Mouse (Mus musculus): ENCODE measurements at regions not wholly inside any gene's neighbourhood (a gene's known extent, or its start where the extent isn't known, plus 50 kb on each side); places are given as distances from the start of the nearest gene placed in this dataset.

GRCm38 (mm10) chr3:137057225-137057910 is 283.5 kb upstream of the Emcn start:
- H3K27ac ChIP-seq (replicated peaks): peak overlapping the region; percentile 71
- no peaks in the 10 kb centered on the region for H3K36me3 ChIP-seq
- peaks cover 14% of the 10 kb centered on the region for H3K4me1 ChIP-seq (replicated peaks)
- no peak overlapping the region for H3K9ac ChIP-seq
- no peaks in the 10 kb centered on the region for H3K9me3 ChIP-seq
- H3K27me3 ChIP-seq: no peaks in the 10 kb centered on the region
- peak overlapping the region; percentile 30 for H3K4me2 ChIP-seq
- ATAC-seq (ENCODE audit: low FRiP score, low read depth): peak; percentile 95
- H3K4me3 ChIP-seq: no peak overlapping the region
- 19% methylated on average over 6 of the region's 6 CpGs for WGBS

GRCm38 (mm10) chr3:137057911-137058260 is 283.0 kb upstream of the Emcn start:
- peaks cover 14% of the 10 kb centered on the region for H3K4me1 ChIP-seq (replicated peaks)
- ATAC-seq (ENCODE audit: low FRiP score, low read depth): no peak
- no peaks in the 10 kb centered on the region for H3K9me3 ChIP-seq
- H3K9ac ChIP-seq: no peak overlapping the region
- no peak overlapping the region for H3K4me3 ChIP-seq
- peak overlapping the region; percentile 71 for H3K27ac ChIP-seq (replicated peaks)
- no peaks in the 10 kb centered on the region for H3K27me3 ChIP-seq
- H3K36me3 ChIP-seq: no peaks in the 10 kb centered on the region
- no peak overlapping the region for H3K4me2 ChIP-seq
- 73% methylated on average over 4 of the region's 4 CpGs for WGBS

GRCm38 (mm10) chr3:137062067-137062466 is 278.8 kb upstream of the Emcn start:
- 83% methylated on average over 2 of the region's 2 CpGs for WGBS
- Histone ChIP-seq H3K4me2 (no peak overlapping the region), H3K9ac (no peak overlapping the region), H3K4me3 (no peak overlapping the region), H3K36me3 (no peaks in the 10 kb centered on the region), H3K4me1 (replicated peaks) (peaks cover 8% of the 10 kb centered on the region), H3K9me3 (no peaks in the 10 kb centered on the region), H3K27me3 (no peaks in the 10 kb centered on the region), H3K27ac (replicated peaks) (no peak overlapping the region)
- no peak for ATAC-seq (ENCODE audit: low FRiP score, low read depth)

GRCm38 (mm10) chr3:137067336-137067735 is 273.5 kb upstream of the Emcn start:
- Histone ChIP-seq H3K4me1 (replicated peaks) (no peaks in the 10 kb centered on the region), H3K4me3 (no peak overlapping the region), H3K9me3 (no peaks in the 10 kb centered on the region), H3K9ac (no peak overlapping the region), H3K4me2 (no peak overlapping the region), H3K27me3 (no peaks in the 10 kb centered on the region), H3K27ac (replicated peaks) (no peak overlapping the region), H3K36me3 (no peaks in the 10 kb centered on the region)
- 81% methylated on average over 1 of the region's 1 CpGs for WGBS
- no peak for ATAC-seq (ENCODE audit: low FRiP score, low read depth)

GRCm38 (mm10) chr3:137069334-137069733 is 271.5 kb upstream of the Emcn start:
- ATAC-seq (ENCODE audit: low FRiP score, low read depth): no peak
- Histone ChIP-seq H3K4me3 (no peak overlapping the region), H3K4me1 (replicated peaks) (no peaks in the 10 kb centered on the region), H3K4me2 (no peak overlapping the region), H3K9me3 (no peaks in the 10 kb centered on the region), H3K9ac (no peak overlapping the region), H3K27me3 (no peaks in the 10 kb centered on the region), H3K27ac (replicated peaks) (no peak overlapping the region), H3K36me3 (no peaks in the 10 kb centered on the region)
- WGBS: 92% methylated on average over 3 of the region's 3 CpGs

- H3K27ac ChIP-seq (replicated peaks): no peak overlapping the region
- H3K9ac ChIP-seq: no peak overlapping the region
- H3K4me3 ChIP-seq: no peak overlapping the region
- H3K4me2 ChIP-seq: no peak overlapping the region
- no peaks in the 10 kb centered on the region for H3K9me3 ChIP-seq
- 89% methylated on average over 13 of the region's 13 CpGs for WGBS
- H3K4me1 ChIP-seq (replicated peaks): no peaks in the 10 kb centered on the region
- no peak for ATAC-seq (ENCODE audit: low FRiP score, low read depth)
- no peaks in the 10 kb centered on the region for H3K27me3 ChIP-seq
- no peaks in the 10 kb centered on the region for H3K36me3 ChIP-seq
Observed at GRCm38 (mm10) chr3:137077718-137078599, 262.9 kb upstream of the Emcn start.

GRCm38 (mm10) chr3:137078600-137078975 is 262.3 kb upstream of the Emcn start:
- no peaks in the 10 kb centered on the region for H3K36me3 ChIP-seq
- WGBS: 86% methylated on average over 3 of the region's 3 CpGs
- no peak for ATAC-seq (ENCODE audit: low FRiP score, low read depth)

GRCm38 (mm10) chr3:137086896-137087295 is 254.0 kb upstream of the Emcn start:
- Histone ChIP-seq H3K9ac (no peak overlapping the region), H3K9me3 (no peaks in the 10 kb centered on the region), H3K4me2 (no peak overlapping the region), H3K27me3 (no peaks in the 10 kb centered on the region), H3K4me3 (no peak overlapping the region), H3K4me1 (replicated peaks) (no peaks in the 10 kb centered on the region), H3K36me3 (no peaks in the 10 kb centered on the region), H3K27ac (replicated peaks) (no peak overlapping the region)
- no peak for ATAC-seq (ENCODE audit: low FRiP score, low read depth)
- 93% methylated on average over 8 of the region's 8 CpGs for WGBS

More at GRCm38 (mm10) chr3:137078600-137078975, 262.3 kb upstream of the Emcn start:
- Histone ChIP-seq H3K4me1 (replicated peaks) (no peaks in the 10 kb centered on the region), H3K27me3 (no peaks in the 10 kb centered on the region), H3K27ac (replicated peaks) (no peak overlapping the region), H3K4me3 (no peak overlapping the region), H3K4me2 (no peak overlapping the region), H3K9me3 (no peaks in the 10 kb centered on the region), H3K9ac (no peak overlapping the region)

GRCm38 (mm10) chr3:137100627-137101404 is 240.1 kb upstream of the Emcn start:
- ATAC-seq (ENCODE audit: low FRiP score, low read depth): no peak
- Histone ChIP-seq H3K4me2 (no peak overlapping the region), H3K27me3 (no peaks in the 10 kb centered on the region), H3K4me1 (replicated peaks) (no peaks in the 10 kb centered on the region), H3K27ac (replicated peaks) (no peak overlapping the region), H3K9me3 (no peaks in the 10 kb centered on the region), H3K36me3 (no peaks in the 10 kb centered on the region), H3K9ac (no peak overlapping the region), H3K4me3 (no peak overlapping the region)
- 47% methylated on average over 4 of the region's 4 CpGs for WGBS

- H3K4me3 ChIP-seq: no peak overlapping the region
- H3K4me1 ChIP-seq (replicated peaks): no peaks in the 10 kb centered on the region
- H3K9me3 ChIP-seq: no peaks in the 10 kb centered on the region
- no peak overlapping the region for H3K9ac ChIP-seq
- H3K27me3 ChIP-seq: no peaks in the 10 kb centered on the region
- H3K36me3 ChIP-seq: no peaks in the 10 kb centered on the region
- ATAC-seq (ENCODE audit: low FRiP score, low read depth): no peak
- 94% methylated on average over 1 of the region's 1 CpGs for WGBS
- H3K4me2 ChIP-seq: no peak overlapping the region
- H3K27ac ChIP-seq (replicated peaks): no peak overlapping the region
Observed at GRCm38 (mm10) chr3:137105930-137106329, 234.9 kb upstream of the Emcn start.

- Histone ChIP-seq H3K4me2 (no peak overlapping the region), H3K27me3 (no peaks in the 10 kb centered on the region), H3K9me3 (no peaks in the 10 kb centered on the region), H3K9ac (no peak overlapping the region), H3K4me3 (no peak overlapping the region), H3K27ac (replicated peaks) (no peak overlapping the region), H3K4me1 (replicated peaks) (no peaks in the 10 kb centered on the region), H3K36me3 (no peaks in the 10 kb centered on the region)
- ATAC-seq (ENCODE audit: low FRiP score, low read depth): no peak
- WGBS: 91% methylated on average over 2 of the region's 2 CpGs
Observed at GRCm38 (mm10) chr3:137108197-137108596, 232.7 kb upstream of the Emcn start.

GRCm38 (mm10) chr3:137109786-137110185 is 231.1 kb upstream of the Emcn start:
- Histone ChIP-seq H3K4me2 (no peak overlapping the region), H3K9ac (no peak overlapping the region), H3K9me3 (no peaks in the 10 kb centered on the region), H3K36me3 (no peaks in the 10 kb centered on the region), H3K27me3 (no peaks in the 10 kb centered on the region), H3K4me3 (no peak overlapping the region), H3K4me1 (replicated peaks) (no peaks in the 10 kb centered on the region), H3K27ac (replicated peaks) (no peak overlapping the region)
- no peak for ATAC-seq (ENCODE audit: low FRiP score, low read depth)
- 80% methylated on average over 9 of the region's 9 CpGs for WGBS

All from hindbrain, embryonic 15.5 days (tissue).